16 mouse cellular contexts compared by ENCODE assay signal in genomic region chr4:133622161-133622695, GRCm38 (mm10). TPM values are rescaled to one million over a fixed set of nuclear protein-coding genes. Genes with fewer than 3 reads are reported as not detected.
DNase-seq lines count a peak whose midpoint lies in the region; ATAC-seq and TF ChIP-seq lines count a peak whose summit lies in the region.
"Had no signal": no experiment of that assay in that cellular context is flagged by ENCODE, and none has a peak within 500 bp of the region (broad histone marks: within the 10 kb centered on the region; RNA-seq: fewer than 3 reads in every experiment).

No protein-coding gene starts in this region.

- H3K4me2 ChIP-seq in forebrain, postnatal 0 days (ENCODE audit: low read depth): no peak overlapping the region
- H3K4me2 ChIP-seq: hindbrain, embryonic 15.5 days; kidney, embryonic 15.5 days; lung, embryonic 15.5 days had no signal

- no peak for TF ChIP-seq CTCF in bone marrow, adult 2 months (IDR thresholded peaks at IDR 0.05; ENCODE audit: control insufficient read depth, insufficient read depth, low read length)
- TF ChIP-seq CTCF in forebrain, postnatal 0 days (IDR thresholded peaks at IDR 0.05; ENCODE audit: low read depth): no peak

- TF ChIP-seq POLR2A in bone marrow, adult 2 months (IDR thresholded peaks at IDR 0.05; ENCODE audit: borderline replicate concordance, control insufficient read depth, low read depth, low read length): no peak

- no peaks in the 10 kb centered on the region for H3K9me3 ChIP-seq in forebrain, postnatal 0 days (ENCODE audit: low read length)
- H3K9me3 ChIP-seq: hindbrain, embryonic 15.5 days; kidney, embryonic 15.5 days; lung, embryonic 15.5 days had no signal

- peaks cover 17% of the 10 kb centered on the region for H3K4me1 ChIP-seq in bone marrow, adult 2 months (ENCODE audit: control insufficient read depth, insufficient read depth, low read length)
- H3K4me1 ChIP-seq in forebrain, postnatal 0 days (ENCODE audit: insufficient read depth): no peaks in the 10 kb centered on the region
- H3K4me1 ChIP-seq: hindbrain, embryonic 15.5 days had no signal

- H3K4me3 ChIP-seq in bone marrow, adult 2 months (replicated peaks; ENCODE audit: control insufficient read depth, low read depth, low read length): no peak overlapping the region
- no peak overlapping the region for H3K4me3 ChIP-seq in forebrain, postnatal 0 days (ENCODE audit: low read depth, low read length)
- H3K4me3 ChIP-seq: hindbrain, embryonic 15.5 days; kidney, embryonic 15.5 days; layer of hippocampus, adult 2 months; left cerebral cortex, adult 2 months; lung, embryonic 15.5 days; myocyte had no signal

- peak; percentile 86 for DNase-seq in B cell, adult 2 months
- DNase-seq in CD8-positive naive resting alpha-beta T cell, adult 2 months (ENCODE audit: low read depth in 2 of 2, low spot score in 2 of 2): peak; percentile 84 to 86
- peak; percentile 73 to 77 for DNase-seq in spleen, postnatal 36 days (ENCODE audit: low spot score in 2 of 2)
- no peak for DNase-seq in urinary bladder, postnatal 4 days (ENCODE audit: low spot score in 2 of 2)
- DNase-seq in forebrain, postnatal 0 days: no peak
- no peak for DNase-seq in frontal cortex, postnatal 10 days (ENCODE audit: low spot score in 2 of 2)
- DNase-seq: cerebellum, adult 9-11 months; heart, adult 18-20 months had no signal

- H3K27me3 ChIP-seq in forebrain, postnatal 0 days (ENCODE audit: insufficient read depth, low read length): no peaks in the 10 kb centered on the region
- H3K27me3 ChIP-seq: hindbrain, embryonic 15.5 days; kidney, embryonic 15.5 days; lung, embryonic 15.5 days had no signal

- H3K9ac ChIP-seq in forebrain, postnatal 0 days: no peak overlapping the region
- H3K9ac ChIP-seq: hindbrain, embryonic 15.5 days; kidney, embryonic 15.5 days; lung, embryonic 15.5 days had no signal

- no peak for ATAC-seq in forebrain, postnatal 0 days
- ATAC-seq in erythroblast, adult 5-6 weeks (replicated peaks; ENCODE audit: low FRiP score, poor library complexity, severe bottlenecking): no peak

- peaks cover 40% of the 10 kb centered on the region for H3K36me3 ChIP-seq in forebrain, postnatal 0 days (ENCODE audit: insufficient read depth)

- WGBS in bone marrow, adult 2 months: 29% methylated on average over 11 of the region's 11 CpGs
- 85% methylated on average over 10 of the region's 11 CpGs for WGBS in forebrain, postnatal 0 days

- peak overlapping the region; percentile 92 for H3K27ac ChIP-seq in bone marrow, adult 2 months (ENCODE audit: control insufficient read depth, insufficient read depth, low read depth, low read length, poor library complexity)
- H3K27ac ChIP-seq in forebrain, postnatal 0 days (ENCODE audit: low read depth, low read length): no peak overlapping the region
- H3K27ac ChIP-seq: hindbrain, embryonic 15.5 days; kidney, embryonic 15.5 days; layer of hippocampus, adult 2 months; left cerebral cortex, adult 2 months; lung, embryonic 15.5 days had no signal

RNA-seq across cellular contexts. Expression of gene Sfn, which starts 20.3 kb away (rescaled TPM):
- 10.3 and 19.0 TPM in 2 replicates for polyA plus RNA-seq in bone marrow, adult 2 months (2011; ENCODE audit: insufficient read depth, insufficient read length, low replicate concordance, missing spikeins)
- total RNA-seq in forebrain, postnatal 0 days (2014; rRNA removed): 3.2 and 3.3 TPM in 2 replicates
- polyA plus RNA-seq in forebrain, postnatal 0 days (2015; fragmentation: Nextera tagmentation; extraction: Ambion mirVana): 0.62 and 0.88 TPM in 2 replicates
- 0.84 TPM in 1 of 2 replicates, not detected in the other for total RNA-seq in erythroblast, adult 5-6 weeks (2015; ENCODE audit: low replicate concordance)
- total RNA-seq in erythroblast, adult 5-6 weeks (2017; ENCODE audit: low replicate concordance): 0.28 and 1.5 TPM in 2 replicates

RNA-seq across cellular contexts. Expression of gene Zdhhc18, which starts 27.7 kb away (rescaled TPM):
- polyA plus RNA-seq in bone marrow, adult 2 months (2011; ENCODE audit: insufficient read depth, insufficient read length, low replicate concordance, missing spikeins): 23.6 and 39.6 TPM in 2 replicates
- total RNA-seq in forebrain, postnatal 0 days (2014; rRNA removed): 14.8 and 21.2 TPM in 2 replicates
- polyA plus RNA-seq in forebrain, postnatal 0 days (2015; fragmentation: Nextera tagmentation; extraction: Ambion mirVana): 9.3 and 9.6 TPM in 2 replicates
- 4.4 and 8.8 TPM in 2 replicates for total RNA-seq in erythroblast, adult 5-6 weeks (2015; ENCODE audit: low replicate concordance)
- total RNA-seq in erythroblast, adult 5-6 weeks (2017; ENCODE audit: low replicate concordance): 3.8 and 8.8 TPM in 2 replicates

RNA-seq across cellular contexts. Expression of gene Gpn2, which starts 38.1 kb away (rescaled TPM):
- polyA plus RNA-seq in bone marrow, adult 2 months (2011; ENCODE audit: insufficient read depth, insufficient read length, low replicate concordance, missing spikeins): 10.5 and 15.9 TPM in 2 replicates
- 18.5 and 20.5 TPM in 2 replicates for total RNA-seq in forebrain, postnatal 0 days (2014; rRNA removed)
- 16.8 and 19.7 TPM in 2 replicates for polyA plus RNA-seq in forebrain, postnatal 0 days (2015; fragmentation: Nextera tagmentation; extraction: Ambion mirVana)
- total RNA-seq in erythroblast, adult 5-6 weeks (2015; ENCODE audit: low replicate concordance): 1.7 and 3.1 TPM in 2 replicates
- total RNA-seq in erythroblast, adult 5-6 weeks (2017; ENCODE audit: low replicate concordance): 1.3 and 11.2 TPM in 2 replicates

RNA-seq across cellular contexts. Expression of gene Gpatch3, which starts 47.7 kb away (rescaled TPM):
- 3.8 and 12.2 TPM in 2 replicates for polyA plus RNA-seq in bone marrow, adult 2 months (2011; ENCODE audit: insufficient read depth, insufficient read length, low replicate concordance, missing spikeins)
- 8.4 and 11.8 TPM in 2 replicates for total RNA-seq in forebrain, postnatal 0 days (2014; rRNA removed)
- polyA plus RNA-seq in forebrain, postnatal 0 days (2015; fragmentation: Nextera tagmentation; extraction: Ambion mirVana): 4.2 and 5.4 TPM in 2 replicates
- total RNA-seq in erythroblast, adult 5-6 weeks (2015; ENCODE audit: low replicate concordance): 0.84 TPM in 1 of 2 replicates, not detected in the other
- total RNA-seq in erythroblast, adult 5-6 weeks (2017; ENCODE audit: low replicate concordance): 9.7 and 26.5 TPM in 2 replicates

RNA-seq across cellular contexts. Expression of gene Pigv, which starts 50.2 kb away (rescaled TPM):
- 2.8 and 10.4 TPM in 2 replicates for polyA plus RNA-seq in bone marrow, adult 2 months (2011; ENCODE audit: insufficient read depth, insufficient read length, low replicate concordance, missing spikeins)
- 9.5 and 12.0 TPM in 2 replicates for total RNA-seq in forebrain, postnatal 0 days (2014; rRNA removed)
- polyA plus RNA-seq in forebrain, postnatal 0 days (2015; fragmentation: Nextera tagmentation; extraction: Ambion mirVana): 9.2 and 12.5 TPM in 2 replicates
- total RNA-seq in erythroblast, adult 5-6 weeks (2015; ENCODE audit: low replicate concordance): 0.84 and 8.1 TPM in 2 replicates
- total RNA-seq in erythroblast, adult 5-6 weeks (2017; ENCODE audit: low replicate concordance): 1.1 and 1.7 TPM in 2 replicates

Comparison
In these comparisons a context has a peak if more than half of its experiments do, and no peak if none do; other contexts are left out.
1. DNase-seq: peak in B cell, adult 2 months (2 of 2), CD8-positive naive resting alpha-beta T cell, adult 2 months (2 of 2) and spleen, postnatal 36 days (2 of 2); none in urinary bladder, postnatal 4 days (0 of 2), forebrain, postnatal 0 days (single experiment) and frontal cortex, postnatal 10 days (0 of 2).